Comparison of ENCODE assay signal across 16 mouse cellular contexts in the genomic region with DNA sequence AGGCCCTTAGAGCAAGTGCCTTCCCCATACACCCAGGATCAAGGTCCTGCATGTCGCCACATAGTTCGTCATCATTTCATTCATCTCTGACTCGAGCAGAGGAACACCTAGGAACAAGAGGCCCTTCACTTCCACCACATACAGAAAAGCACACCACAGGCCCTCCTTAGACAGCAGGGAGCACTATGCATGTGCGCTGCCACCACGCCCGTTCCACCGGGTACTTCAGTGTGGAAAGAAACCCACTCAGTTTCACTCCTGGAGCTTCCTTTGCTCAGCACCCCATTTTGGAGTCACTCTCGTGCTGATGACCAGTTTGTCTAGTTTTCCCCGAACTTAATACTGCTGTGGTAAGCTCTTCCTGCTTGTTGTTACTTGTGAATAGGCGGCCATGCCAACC.
"Had no signal": no experiment of that assay in that cellular context is flagged by ENCODE, and none has a peak within 500 bp of the region (broad histone marks: within the 10 kb centered on the region; RNA-seq: fewer than 3 reads in every experiment).

No protein-coding gene starts in this region.

- H3K27ac ChIP-seq: neural tube, embryonic 13.5 days; neural tube, embryonic 15.5 days; stomach, embryonic 15.5 days; stomach, postnatal 0 days had no signal

- H3K9ac ChIP-seq: neural tube, embryonic 13.5 days; neural tube, embryonic 15.5 days; stomach, embryonic 15.5 days had no signal

- DNase-seq: retina, postnatal 1 day; right cerebral cortex, adult 18-20 months; right cerebral cortex, postnatal 14 days; right cerebral cortex, postnatal 25 days; right cerebral cortex, postnatal 4 days; spleen, adult 18-20 months; thymus, adult 18-20 months; thymus, adult 2 months; thymus, postnatal 14 days; thymus, postnatal 25 days; thymus, postnatal 36 days; thymus, postnatal 4 days had no signal

- H3K27me3 ChIP-seq: neural tube, embryonic 13.5 days; neural tube, embryonic 15.5 days; stomach, embryonic 15.5 days had no signal

- H3K4me2 ChIP-seq: neural tube, embryonic 13.5 days; neural tube, embryonic 15.5 days; stomach, embryonic 15.5 days had no signal

- H3K4me1 ChIP-seq: stomach, embryonic 15.5 days had no signal

- H3K4me3 ChIP-seq: neural tube, embryonic 13.5 days; neural tube, embryonic 15.5 days; stomach, embryonic 15.5 days had no signal

- H3K9me3 ChIP-seq: neural tube, embryonic 13.5 days; neural tube, embryonic 15.5 days; stomach, embryonic 15.5 days had no signal
